Comparison of ENCODE assay signal across 13 mouse cellular contexts in genomic region chr15:77851136-77851535, GRCm38 (mm10). TPM values are rescaled to one million over a fixed set of nuclear protein-coding genes. Genes with fewer than 3 reads are reported as not detected.
A peak's percentile ranks its signal among the peaks of the same experiment; 100 is the strongest.
DNase-seq lines count a peak whose midpoint lies in the region; ATAC-seq and TF ChIP-seq lines count a peak whose summit lies in the region.
"Had no signal": no experiment of that assay in that cellular context is flagged by ENCODE, and none has a peak within 500 bp of the region (broad histone marks: within the 10 kb centered on the region; RNA-seq: fewer than 3 reads in every experiment).

No protein-coding gene starts in this region.

- H3K4me3 ChIP-seq in kidney, adult 2 months (ENCODE audit: insufficient read depth, low read depth, low read length), result no peak overlapping the region
- H3K4me3 ChIP-seq in kidney, embryonic 16.5 days (ENCODE audit: low read length), result no peak overlapping the region
- H3K4me3 ChIP-seq in ES-E14 (ENCODE audit: insufficient read depth in 1 of 2, low read depth in 1 of 2, low read length in 2 of 2, poor library complexity in 1 of 2, severe bottlenecking in 1 of 2), result peak overlapping the region; percentile 19 to 30; a peak in 2 of 4 replicates
- no peak overlapping the region for H3K4me3 ChIP-seq in hindbrain, embryonic 11.5 days (ENCODE audit: low read depth, low read length)
- H3K4me3 ChIP-seq: hindbrain, embryonic 13.5 days had no signal

- no peak overlapping the region for H3K9ac ChIP-seq in kidney, embryonic 16.5 days (replicated peaks; ENCODE audit: low read length)
- peak overlapping the region; percentile 5; the same call in 1 of the 2 replicates for H3K9ac ChIP-seq in ES-E14 (ENCODE audit: insufficient read depth, low read depth, low read length, poor library complexity, severe bottlenecking)
- no peak overlapping the region for H3K9ac ChIP-seq in hindbrain, embryonic 11.5 days (ENCODE audit: low read depth, low read length)
- H3K9ac ChIP-seq: hindbrain, embryonic 13.5 days had no signal

- H3K27me3 ChIP-seq in kidney, adult 2 months (replicated peaks; ENCODE audit: control insufficient read depth, insufficient read depth, low read length), result no peaks in the 10 kb centered on the region
- no peaks in the 10 kb centered on the region for H3K27me3 ChIP-seq in kidney, embryonic 16.5 days (ENCODE audit: insufficient read depth, low read length)
- no peaks in the 10 kb centered on the region for H3K27me3 ChIP-seq in hindbrain, embryonic 11.5 days (ENCODE audit: control insufficient read depth, insufficient read depth, low read length)
- H3K27me3 ChIP-seq: hindbrain, embryonic 13.5 days had no signal

- H3K4me2 ChIP-seq in kidney, embryonic 16.5 days (replicated peaks; ENCODE audit: low read depth, low read length), result no peak overlapping the region
- no peak overlapping the region for H3K4me2 ChIP-seq in hindbrain, embryonic 11.5 days (replicated peaks; ENCODE audit: low read depth, low read length)
- H3K4me2 ChIP-seq: hindbrain, embryonic 13.5 days had no signal

- no peaks in the 10 kb centered on the region for H3K36me3 ChIP-seq in kidney, adult 2 months (ENCODE audit: control insufficient read depth, insufficient read depth, low read length)
- H3K36me3 ChIP-seq in kidney, embryonic 16.5 days (ENCODE audit: insufficient read depth, low read length), result no peaks in the 10 kb centered on the region
- H3K36me3 ChIP-seq in ES-E14 (ENCODE audit: control insufficient read depth, insufficient read depth, low read length, poor library complexity, severe bottlenecking), result no peaks in the 10 kb centered on the region
- no peaks in the 10 kb centered on the region for H3K36me3 ChIP-seq in hindbrain, embryonic 11.5 days (ENCODE audit: control insufficient read depth, insufficient read depth, low read length)
- H3K36me3 ChIP-seq: G1E; hindbrain, embryonic 13.5 days had no signal

- peak; percentile 43 for DNase-seq in kidney, adult 2 months
- DNase-seq in ES-E14 (ENCODE audit: low read depth, low spot score), result peak; percentile 71
- peak; percentile 66 for DNase-seq in lung, postnatal 14 days
- DNase-seq in thymus, postnatal 0 days (ENCODE audit: low spot score), result peak; percentile 49
- DNase-seq in layer of hippocampus, adult 8-10 months (ENCODE audit: low spot score in 2 of 2), result no peak
- no peak for DNase-seq in natural killer cell, adult 2 months (ENCODE audit: low spot score in 2 of 2)
- DNase-seq in hindbrain, embryonic 11.5 days (ENCODE audit: low spot score), result no peak
- DNase-seq: adrenal gland, postnatal 25 days; cerebellum, adult 2 months; kidney, postnatal 36 days had no signal

- TF ChIP-seq CTCF in kidney, adult 2 months (conservative IDR thresholded peaks at IDR 0.05; ENCODE audit: insufficient read depth, insufficient read length, low read depth, low read length), result no peak

- in situ Hi-C loops in ES-E14 (cut with MboI; ENCODE audit: low sequenced_read_pairs in 2 of 2, unreplicated experiment in 2 of 2), result no loop called here

- no peak for ATAC-seq in kidney, embryonic 16.5 days (ENCODE audit: low FRiP score, low TSS enrichment)
- no peak for ATAC-seq in hindbrain, embryonic 11.5 days (ENCODE audit: low FRiP score)

- no peak overlapping the region for H3K27ac ChIP-seq in kidney, adult 2 months (ENCODE audit: insufficient read depth, low read depth, low read length)
- no peak overlapping the region for H3K27ac ChIP-seq in kidney, embryonic 16.5 days (ENCODE audit: low read length)
- H3K27ac ChIP-seq in ES-E14 (ENCODE audit: insufficient read depth, low read depth, low read length, poor library complexity, severe bottlenecking), result peak overlapping the region; percentile 72; the same call in 1 of the 2 replicates
- no peak overlapping the region for H3K27ac ChIP-seq in hindbrain, embryonic 11.5 days (ENCODE audit: low read depth, low read length)
- H3K27ac ChIP-seq: hindbrain, embryonic 13.5 days had no signal

- H3K4me1 ChIP-seq in kidney, adult 2 months (ENCODE audit: control insufficient read depth, insufficient read depth, low read length), result peaks cover 12% of the 10 kb centered on the region
- H3K4me1 ChIP-seq in kidney, embryonic 16.5 days (ENCODE audit: insufficient read depth, low read length), result peaks cover 22% of the 10 kb centered on the region
- H3K4me1 ChIP-seq in ES-E14 (ENCODE audit: control insufficient read depth in 2 of 2, insufficient read depth in 2 of 2, low read length in 2 of 2, poor library complexity in 1 of 2), result peaks cover 27 to 28% of the 10 kb centered on the region in 2 experiments
- no peaks in the 10 kb centered on the region for H3K4me1 ChIP-seq in hindbrain, embryonic 11.5 days (replicated peaks; ENCODE audit: control insufficient read depth, insufficient read depth, low read length)
- H3K4me1 ChIP-seq: hindbrain, embryonic 13.5 days had no signal

- 37% methylated on average over 3 of the region's 3 CpGs for WGBS in kidney, adult 2 months
- 24% methylated on average over 3 of the region's 3 CpGs for WGBS in kidney, embryonic 16.5 days
- 58% methylated on average over 3 of the region's 3 CpGs for WGBS in hindbrain, embryonic 11.5 days

- no peak for TF ChIP-seq POLR2A in kidney, adult 2 months (IDR thresholded peaks at IDR 0.05; ENCODE audit: low read depth, low read length)

- H3K9me3 ChIP-seq in kidney, embryonic 16.5 days (ENCODE audit: low read length), result 0 out of 2 replicates have a peak, but pooled peaks cover 3% of the 10 kb centered on the region
- no peaks in the 10 kb centered on the region for H3K9me3 ChIP-seq in ES-E14 (ENCODE audit: control insufficient read depth, insufficient read depth, low read depth, low read length)
- no peaks in the 10 kb centered on the region for H3K9me3 ChIP-seq in hindbrain, embryonic 11.5 days (ENCODE audit: control insufficient read depth, low read length)
- H3K9me3 ChIP-seq: G1E; hindbrain, embryonic 13.5 days had no signal

TF ChIP-seq in ES-E14, 5 proteins besides CTCF, POLR2A, EP300 and RAD21:
- no peak for TF ChIP-seq MAFK (IDR thresholded peaks at IDR 0.05; ENCODE audit: insufficient read depth, low read depth, low read length)
- no peak for TF ChIP-seq ZC3H11A (IDR thresholded peaks at IDR 0.05; ENCODE audit: borderline replicate concordance, low read depth, low read length)
- TF ChIP-seq CHD2 (IDR thresholded peaks at IDR 0.05; ENCODE audit: low read depth, low read length), result no peak
- no peak for TF ChIP-seq HCFC1 (IDR thresholded peaks at IDR 0.05; ENCODE audit: borderline replicate concordance, insufficient read depth, low read length)
- TF ChIP-seq ZNF384 (IDR thresholded peaks at IDR 0.05; ENCODE audit: low read depth, low read length), result no peak

RNA-seq across cellular contexts. Expression of gene Myh9, which starts 9.2 kb away (rescaled TPM):
- 57.7 and 64.1 TPM in 2 replicates for polyA plus RNA-seq in kidney, adult 2 months (2012; rRNA removed)
- polyA plus RNA-seq in kidney, embryonic 16.5 days (2015; fragmentation: Nextera tagmentation; extraction: Ambion mirVana), result 55.4 and 64.5 TPM in 2 replicates
- total RNA-seq in ES-E14 (2012; rRNA removed), result 146 and 152 TPM in 2 replicates
- 62.3 and 71.0 TPM in 2 replicates for polyA plus RNA-seq in thymus, postnatal 0 days (2015; fragmentation: Nextera tagmentation; extraction: Ambion mirVana)
- total RNA-seq in layer of hippocampus, adult 8-10 months (2022), result 100 to 1,000 TPM in 3 of 4 experiments, 10 to 100 TPM in 1; 89.0 to 116 (median 104) TPM
- 20.7 and 29.8 TPM in 2 replicates for polyA plus RNA-seq in hindbrain, embryonic 11.5 days (2014; fragmentation: Nextera tagmentation; extraction: Ambion mirVana)

Comparison
In these comparisons a context has a peak if more than half of its experiments do, and no peak if none do; other contexts are left out.
1. DNase-seq: peak in kidney, adult 2 months (single experiment), ES-E14 (single experiment), lung, postnatal 14 days (single experiment) and thymus, postnatal 0 days (single experiment); none in layer of hippocampus, adult 8-10 months (0 of 2), natural killer cell, adult 2 months (0 of 2) and hindbrain, embryonic 11.5 days (single experiment).
2. H3K4me3 ChIP-seq: peak in ES-E14 (2 of 2); none in kidney, adult 2 months (single experiment), kidney, embryonic 16.5 days (single experiment) and hindbrain, embryonic 11.5 days (single experiment).